Mouse (Mus musculus): Measurements from ENCODE around the gene Abcb9. TPM values are rescaled to one million over a fixed set of nuclear protein-coding genes. Genes with fewer than 3 reads are reported as not detected.
"Not testable (repeated sequence)": the region's sequence is repeated elsewhere in the genome, so short reads cannot be mapped to it uniquely, and the experiment has no call there.

Gene Abcb9
- total RNA-seq, 1 experiment from 2014 or later: 11.8 TPM

DNA sequence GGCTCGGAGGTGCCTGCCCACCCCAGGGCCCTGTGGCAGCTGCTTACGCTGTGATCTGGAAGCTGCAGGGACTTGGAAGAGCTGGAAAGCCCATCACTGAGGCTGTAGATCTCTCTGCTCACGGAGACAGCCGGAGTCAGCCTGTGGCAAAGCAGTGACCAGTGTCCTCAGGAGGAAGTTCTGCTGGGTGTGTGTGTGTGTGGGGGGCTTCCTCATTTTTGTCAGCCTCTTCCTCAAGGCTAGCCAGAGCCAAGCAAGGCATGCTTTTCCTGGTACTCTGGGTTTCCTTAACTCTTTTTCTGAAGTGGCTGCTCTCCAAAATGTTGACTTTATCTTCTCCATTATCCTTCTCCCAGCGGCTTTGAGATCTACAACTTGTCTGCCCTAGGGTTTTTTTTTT, 35.9 kb downstream of the Abcb9 start:
- no peak for DNase-seq

GRCm38 (mm10) chr5:124058749-124059148, 36.8 kb downstream of the Abcb9 start:
- no peak for DNase-seq

DNA sequence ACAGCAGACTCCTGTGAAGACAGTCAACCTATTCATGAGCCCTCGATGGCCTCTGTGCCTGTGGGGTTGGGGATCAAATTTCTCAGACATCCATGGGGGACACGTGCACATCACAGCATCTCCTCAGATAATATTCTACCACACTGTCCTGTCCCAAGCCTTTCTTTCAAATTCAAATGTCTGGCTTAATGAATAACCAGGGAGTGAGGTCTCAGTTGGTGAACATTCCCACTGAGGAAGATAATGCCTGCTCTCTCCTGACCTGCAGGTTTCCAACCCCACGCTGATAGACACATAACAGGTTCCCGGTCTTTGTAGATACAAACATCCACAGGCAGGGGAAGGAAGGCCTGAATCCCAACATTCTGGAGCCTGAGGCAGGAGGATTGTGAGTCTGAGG, 38.6 kb downstream of the Abcb9 start:
- no peak for DNase-seq

DNA sequence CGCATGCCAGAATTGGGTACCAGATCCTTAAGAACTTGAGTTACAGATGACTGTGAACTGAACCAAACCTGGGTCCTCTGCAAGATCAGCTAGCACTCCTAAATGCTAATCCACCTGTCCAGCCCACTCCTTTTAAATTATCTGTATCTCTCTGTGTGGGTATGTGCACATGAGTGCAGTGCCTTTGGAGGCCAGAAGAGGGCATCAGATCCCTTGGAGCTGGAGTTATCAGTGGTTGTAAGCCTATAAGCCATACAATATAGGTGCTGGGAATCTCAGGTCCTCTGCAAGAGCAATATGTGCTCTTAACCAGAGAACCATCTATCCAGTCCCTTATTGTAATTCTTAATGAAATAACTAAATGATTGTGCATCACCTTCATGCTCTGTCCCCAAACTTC, 39.4 kb downstream of the Abcb9 start:
- DNase-seq: no peak

GRCm38 (mm10) chr5:124052641-124053040, 43.0 kb downstream of the Abcb9 start:
- not testable (repeated sequence) for DNase-seq

DNA sequence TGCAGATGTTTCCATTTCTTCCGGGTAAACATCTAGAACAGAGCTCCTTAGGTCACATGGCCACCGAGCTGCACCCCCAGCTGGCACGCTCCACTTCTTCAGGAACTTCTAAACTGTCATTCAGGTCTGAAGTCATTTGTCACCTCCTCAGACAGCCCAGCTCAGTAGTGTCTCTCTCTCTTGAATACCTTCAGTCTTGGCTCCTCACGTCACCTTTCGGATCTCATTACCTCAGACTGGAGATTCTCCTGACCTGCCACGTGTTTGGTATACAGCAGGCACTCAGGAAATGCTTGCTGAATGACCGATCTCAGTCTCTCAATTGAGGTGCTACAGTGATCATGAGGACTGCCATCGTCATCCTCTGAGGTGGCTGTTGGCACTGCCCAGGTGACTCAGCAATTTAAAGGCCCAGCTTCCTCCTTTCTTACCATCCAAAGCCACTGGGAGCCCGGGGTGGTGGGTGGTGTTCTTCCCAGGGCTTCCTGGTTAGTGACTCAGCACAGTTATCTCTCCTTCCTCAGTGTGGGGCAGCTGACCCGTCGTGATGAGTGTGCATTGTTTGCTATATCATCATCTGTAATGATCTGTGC, 43.6 kb downstream of the Abcb9 start:
- peak; percentile 25 for DNase-seq

DNA sequence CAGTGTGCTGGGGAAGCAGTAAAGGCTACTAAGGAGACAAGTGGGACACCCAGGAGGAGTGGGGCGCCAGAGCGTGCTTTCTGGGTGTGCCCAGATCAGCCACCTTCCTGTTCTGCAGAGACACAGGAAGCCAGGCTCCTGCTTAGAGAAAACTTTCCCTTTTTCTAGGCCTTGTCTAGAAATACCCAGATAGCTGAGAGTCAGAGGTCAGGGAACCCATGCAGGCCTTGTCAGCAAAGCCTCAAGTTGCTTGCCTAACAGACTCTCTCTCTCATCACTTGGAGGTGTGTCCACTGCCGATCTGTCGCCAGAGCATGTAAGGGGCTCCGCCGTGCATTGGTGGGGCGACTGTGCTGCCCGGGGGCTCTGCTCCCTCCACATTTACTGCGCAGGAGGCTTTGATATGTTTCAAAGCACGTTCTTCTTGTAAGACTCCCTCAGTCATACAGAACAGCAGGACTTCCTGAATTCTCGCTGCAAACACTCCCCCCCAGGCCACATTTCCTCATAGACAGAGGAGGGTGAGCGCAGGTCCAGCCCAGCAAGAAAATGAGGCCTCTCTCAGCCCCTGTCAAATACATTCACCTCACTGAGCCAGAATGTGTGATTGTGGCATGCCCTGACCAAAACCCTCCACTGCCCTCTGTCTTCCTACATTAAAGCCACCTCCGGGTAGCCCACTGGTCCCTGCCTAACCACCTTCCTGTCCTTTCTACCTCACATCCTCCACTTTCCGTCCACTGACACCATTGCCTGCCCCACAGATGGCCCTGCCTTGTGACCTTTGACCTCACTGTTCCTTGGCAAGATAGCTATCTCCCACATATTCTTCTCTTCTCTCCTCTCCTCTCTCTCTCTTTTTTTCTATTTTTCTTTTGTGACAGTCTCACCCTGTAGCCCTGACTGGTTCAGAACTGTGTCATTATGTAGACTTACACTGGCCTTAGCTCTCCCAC, 45.2 kb downstream of the Abcb9 start:
- DNase-seq: no peak

GRCm38 (mm10) chr5:124049249-124050045, 46.2 kb downstream of the Abcb9 start:
- no peak for DNase-seq

GRCm38 (mm10) chr5:124046741-124047401, 48.7 kb downstream of the Abcb9 start:
- DNase-seq: peak; percentile 42

DNA sequence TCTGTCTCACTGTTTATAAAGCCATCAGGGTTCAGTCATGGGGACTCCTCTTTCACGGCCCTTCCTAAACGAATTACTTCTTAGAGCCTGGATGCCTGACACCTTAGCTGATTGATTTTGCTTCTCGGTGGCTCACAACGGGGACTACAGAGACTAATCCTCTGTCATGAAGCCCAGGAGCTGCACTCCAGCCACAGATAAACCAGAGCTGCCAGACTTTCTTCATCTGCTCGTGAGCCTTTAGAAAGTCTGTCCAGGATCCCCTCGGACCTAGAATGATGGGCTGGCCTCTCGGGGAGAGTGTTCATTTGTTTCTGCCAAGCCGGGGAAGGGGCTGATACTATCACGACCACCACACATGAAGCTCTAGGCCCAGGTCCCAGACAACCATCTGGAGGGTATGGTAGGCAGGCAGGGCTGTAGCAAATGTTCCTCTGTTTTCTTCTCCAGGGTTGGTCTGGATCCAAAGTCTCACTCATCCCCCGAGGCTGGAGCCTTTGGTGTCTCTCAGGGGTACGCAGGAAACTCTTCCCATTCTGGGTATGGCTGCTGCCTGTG, 50.1 kb downstream of the Abcb9 start:
- no peak for DNase-seq

- no peak for DNase-seq
Measured at GRCm38 (mm10) chr5:124043999-124044398, 51.6 kb downstream of the Abcb9 start.

- DNase-seq: peak; percentile 52
Measured at GRCm38 (mm10) chr5:124043212-124043978, 52.2 kb downstream of the Abcb9 start.

- no peak for DNase-seq
Measured at GRCm38 (mm10) chr5:124041097-124041496, 54.5 kb downstream of the Abcb9 start.

- DNase-seq: no peak
Measured at GRCm38 (mm10) chr5:124039602-124040001, 56.0 kb downstream of the Abcb9 start.

- no peak for DNase-seq
Measured at GRCm38 (mm10) chr5:124036836-124037235, 58.8 kb downstream of the Abcb9 start.

DNA sequence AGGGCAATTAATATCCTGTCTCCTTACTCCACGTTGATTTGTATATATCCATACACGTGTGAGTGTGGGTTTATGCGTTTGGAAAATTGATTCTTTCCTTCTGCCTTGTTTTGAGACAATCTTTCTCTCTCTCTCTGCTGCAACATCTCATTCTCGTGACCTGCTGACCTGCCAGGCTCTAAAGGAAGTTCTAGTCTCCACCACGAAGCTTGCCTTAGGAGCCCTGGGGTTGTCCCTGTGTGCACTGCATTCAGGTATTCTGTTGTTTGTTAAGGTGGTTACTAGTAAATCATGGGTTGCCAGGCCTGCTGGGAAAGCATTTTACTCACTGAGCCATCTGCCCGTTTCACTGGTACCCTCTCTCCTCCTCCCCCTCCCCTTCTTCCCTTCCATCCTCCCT, 59.3 kb downstream of the Abcb9 start:
- DNase-seq: no peak

GRCm38 (mm10) chr5:124035806-124036205, 59.8 kb downstream of the Abcb9 start:
- no peak for DNase-seq

- DNase-seq: no peak
Measured at GRCm38 (mm10) chr5:124035406-124035805, 60.2 kb downstream of the Abcb9 start.

DNA sequence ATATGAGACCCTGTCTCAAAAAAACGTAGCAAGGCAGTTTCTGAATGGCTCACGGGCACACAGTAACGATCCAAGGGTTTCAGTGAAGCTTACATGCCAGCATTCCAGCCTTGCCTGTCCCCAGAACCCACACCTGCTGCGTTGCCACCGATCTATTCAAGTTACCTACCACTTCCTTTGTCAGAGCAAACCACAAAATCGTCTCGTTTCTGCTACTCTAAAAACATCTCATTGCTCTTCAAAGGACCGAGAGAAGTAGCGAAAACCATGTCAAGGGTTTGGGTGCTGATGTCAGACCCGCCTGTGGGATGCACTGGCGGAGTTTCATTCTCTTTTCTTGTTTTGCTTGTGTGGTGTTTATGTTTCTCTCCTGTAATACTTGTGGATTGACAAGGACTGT, 61.1 kb downstream of the Abcb9 start:
- DNase-seq: no peak

DNA sequence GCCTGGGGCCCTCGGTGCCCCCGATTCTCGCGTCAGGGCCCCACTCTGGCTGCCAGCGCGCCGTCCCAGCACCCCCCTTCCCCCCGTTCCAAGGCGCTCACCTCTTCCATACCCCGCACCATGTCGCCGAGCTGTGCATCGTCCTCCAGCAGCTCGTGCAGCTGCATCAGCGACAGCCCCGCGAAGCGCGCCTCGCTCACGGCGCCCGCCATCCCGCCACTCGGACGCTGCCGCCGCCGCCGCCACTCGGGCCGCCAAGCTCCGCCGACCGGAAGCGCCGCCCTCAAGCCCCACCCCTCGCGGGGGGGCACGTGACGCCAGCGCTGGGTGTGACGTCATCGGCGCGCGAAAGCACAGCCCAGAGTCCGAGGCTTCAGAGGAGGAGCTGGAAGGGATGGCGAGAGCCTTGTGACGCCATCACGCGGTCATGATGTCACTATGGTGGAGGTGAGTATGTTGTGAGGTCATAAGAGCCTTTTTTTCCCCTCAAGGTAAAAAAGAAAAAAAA, 63.5 kb downstream of the Abcb9 start, which contains the start of gene Vps37b:
TSS of gene Vps37b (minus strand) at position 270 of the 508 bp plus-strand sequence.
- peak; percentile 94 for DNase-seq

All from adrenal gland, postnatal 25 days (tissue).